Mouse (Mus musculus): ENCODE measurements around the gene Zbtb46. TPM values are rescaled to one million over a fixed set of nuclear protein-coding genes. Genes with fewer than 3 reads are reported as not detected.

Zbtb46 gene
- polyA plus RNA-seq, 1 experiment from 2014 or later: 22.2 TPM

DNA sequence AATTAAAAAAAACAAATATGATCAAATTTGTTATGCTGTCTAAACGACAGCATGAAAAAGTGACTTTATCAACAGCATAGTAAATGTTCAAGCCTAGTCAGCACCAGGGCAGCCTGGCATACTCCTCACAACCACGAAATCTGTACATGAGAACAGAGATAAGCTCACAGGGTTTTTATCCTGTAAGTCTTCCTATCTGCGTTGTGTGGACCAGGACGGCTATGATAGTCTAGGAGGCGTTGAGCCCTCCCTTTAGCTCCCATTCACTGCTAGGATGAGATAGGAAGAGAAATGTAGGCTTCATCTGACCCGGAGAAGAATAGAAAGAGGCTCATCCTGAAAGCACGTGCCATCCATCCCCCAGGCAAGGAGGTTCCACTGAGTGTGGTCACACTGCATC lies 39.9 kb downstream of the Zbtb46 start:
- H3K4me1 ChIP-seq (replicated peaks): 0 out of 2 replicates have a peak, but pooled peaks cover 4% of the 10 kb centered on the region
- H3K9me3 ChIP-seq: no peaks in the 10 kb centered on the region
- H3K27ac ChIP-seq: no peak overlapping the region
- 82% methylated on average over 7 of the region's 7 CpGs for WGBS
- H3K36me3 ChIP-seq: peaks cover 31% of the 10 kb centered on the region
- no peak overlapping the region for H3K4me3 ChIP-seq
- DNase-seq (ENCODE audit: low spot score): no peak
- no peaks in the 10 kb centered on the region for H3K27me3 ChIP-seq (ENCODE audit: insufficient read depth, poor library complexity, severe bottlenecking)

DNA sequence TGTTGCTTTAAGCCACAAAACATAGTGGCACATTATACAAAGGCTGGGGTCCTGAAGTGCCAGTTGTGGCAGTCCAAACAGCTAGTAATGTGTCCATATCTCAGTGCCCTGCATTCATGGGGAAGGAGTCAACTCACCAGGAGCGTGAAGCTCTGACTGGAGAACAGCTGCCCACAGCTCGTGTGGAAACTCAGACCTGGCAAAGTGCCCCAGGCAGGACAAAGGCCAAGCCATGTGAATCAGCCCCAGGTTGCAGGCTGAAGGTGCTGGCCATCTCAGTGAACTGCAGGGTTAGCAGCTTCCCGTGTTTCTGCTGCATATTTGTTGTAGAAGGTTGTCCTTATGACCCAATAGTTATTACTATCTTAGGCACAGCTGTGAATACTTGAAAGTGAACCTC lies 43.3 kb downstream of the Zbtb46 start:
- Histone ChIP-seq H3K4me1 (replicated peaks) (peaks cover 9% of the 10 kb centered on the region; the same call in 1 of the 2 replicates), H3K27me3 (ENCODE audit: insufficient read depth, poor library complexity, severe bottlenecking) (no peaks in the 10 kb centered on the region), H3K36me3 (peaks cover 6% of the 10 kb centered on the region), H3K9me3 (no peaks in the 10 kb centered on the region), H3K27ac (no peak overlapping the region), H3K4me3 (no peak overlapping the region)
- WGBS: 72% methylated on average over 3 of the region's 3 CpGs
- DNase-seq (ENCODE audit: low spot score): no peak

DNA sequence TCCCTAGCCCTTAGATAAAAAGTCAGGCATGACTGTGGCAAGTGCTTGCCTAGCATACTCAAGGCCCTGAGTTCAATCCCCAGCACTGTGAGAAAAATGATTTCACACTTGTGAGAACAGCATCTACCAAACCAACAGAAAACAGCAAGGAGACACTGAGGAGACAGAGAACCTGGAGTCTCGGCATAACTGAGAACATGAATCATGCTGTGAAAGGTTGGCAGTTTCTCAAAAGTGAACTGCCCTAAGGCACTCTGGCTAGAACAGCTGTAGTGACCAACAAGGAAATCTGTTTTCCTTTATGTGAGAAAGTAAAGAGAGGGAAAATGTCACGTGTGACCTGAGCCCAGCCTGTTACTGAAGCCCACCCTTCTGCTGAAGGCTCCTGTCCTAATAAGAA lies 46.1 kb downstream of the Zbtb46 start:
- Histone ChIP-seq H3K4me1 (replicated peaks) (peaks cover 4% of the 10 kb centered on the region; the same call in 1 of the 2 replicates), H3K27me3 (ENCODE audit: insufficient read depth, poor library complexity, severe bottlenecking) (no peaks in the 10 kb centered on the region), H3K4me3 (no peak overlapping the region), H3K27ac (no peak overlapping the region), H3K36me3 (peaks cover 6% of the 10 kb centered on the region), H3K9me3 (no peaks in the 10 kb centered on the region)
- DNase-seq (ENCODE audit: low spot score): no peak
- WGBS: 61% methylated on average over 2 of the region's 2 CpGs

DNA sequence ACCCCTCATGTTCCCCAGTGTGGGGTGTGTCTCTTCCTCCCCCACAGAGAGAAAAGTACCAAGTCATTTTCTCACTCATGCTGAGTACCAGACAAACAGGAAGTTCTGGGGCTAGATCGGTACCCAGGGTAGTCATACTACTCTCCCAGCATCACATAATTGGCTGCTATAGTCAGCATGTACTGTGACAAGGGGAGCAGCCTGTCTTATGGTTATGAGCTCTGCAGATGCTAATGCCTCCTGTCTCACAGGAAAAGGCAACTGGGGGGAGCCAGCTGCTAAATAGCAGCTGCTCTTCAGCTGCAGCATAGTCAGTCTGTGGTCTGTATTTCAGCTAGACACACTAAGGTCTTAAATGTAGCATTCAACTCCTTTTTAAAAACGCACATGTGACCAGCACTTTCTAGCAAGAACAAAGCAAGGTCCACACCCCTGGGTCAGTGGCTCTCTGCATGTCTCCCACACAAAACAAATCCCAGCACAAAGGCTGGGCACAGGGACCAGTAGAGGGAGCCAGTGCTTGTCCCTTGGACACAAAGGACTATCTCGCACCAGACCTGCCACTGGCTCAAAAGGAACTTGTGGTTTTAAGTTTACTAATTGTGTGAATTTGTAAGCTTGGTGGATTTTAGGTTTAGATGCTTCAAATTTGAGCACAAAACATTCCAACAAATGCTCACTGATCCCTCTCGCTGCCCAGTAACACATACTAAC lies 48.3 kb downstream of the Zbtb46 start:
- Histone ChIP-seq H3K36me3 (peaks cover 10% of the 10 kb centered on the region), H3K9me3 (no peaks in the 10 kb centered on the region), H3K27me3 (ENCODE audit: insufficient read depth, poor library complexity, severe bottlenecking) (no peaks in the 10 kb centered on the region), H3K4me1 (replicated peaks) (peaks cover 4% of the 10 kb centered on the region; the same call in 1 of the 2 replicates), H3K27ac (peak overlapping the region; percentile 75), H3K4me3 (no peak overlapping the region)
- WGBS: 44% methylated on average over 4 of the region's 4 CpGs
- DNase-seq (ENCODE audit: low spot score): peak; percentile 75

DNA sequence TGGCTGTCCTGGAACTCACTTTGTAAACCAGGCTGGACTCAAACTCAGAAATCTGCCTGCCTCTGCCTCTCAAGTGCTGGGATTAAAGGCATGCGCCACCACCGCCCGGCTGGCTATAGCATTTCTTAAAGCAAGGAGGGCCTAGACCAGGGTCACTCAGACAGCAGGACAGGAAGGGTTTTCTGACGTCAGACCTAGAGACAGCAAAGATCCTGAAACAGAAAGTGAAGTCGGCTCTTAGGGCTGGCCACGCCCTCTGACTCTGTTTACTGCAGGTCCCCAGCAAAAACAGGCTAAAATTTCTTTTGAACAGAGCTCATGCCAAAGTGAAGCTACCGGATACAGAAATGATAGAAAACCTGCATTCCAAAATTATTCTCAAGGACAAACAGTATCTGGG lies 49.6 kb downstream of the Zbtb46 start:
- Histone ChIP-seq H3K27ac (no peak overlapping the region), H3K4me3 (no peak overlapping the region), H3K4me1 (replicated peaks) (peaks cover 4% of the 10 kb centered on the region; the same call in 1 of the 2 replicates), H3K36me3 (peaks cover 20% of the 10 kb centered on the region), H3K9me3 (no peaks in the 10 kb centered on the region), H3K27me3 (ENCODE audit: insufficient read depth, poor library complexity, severe bottlenecking) (no peaks in the 10 kb centered on the region)
- WGBS: 86% methylated on average over 7 of the region's 7 CpGs
- DNase-seq (ENCODE audit: low spot score): no peak

DNA sequence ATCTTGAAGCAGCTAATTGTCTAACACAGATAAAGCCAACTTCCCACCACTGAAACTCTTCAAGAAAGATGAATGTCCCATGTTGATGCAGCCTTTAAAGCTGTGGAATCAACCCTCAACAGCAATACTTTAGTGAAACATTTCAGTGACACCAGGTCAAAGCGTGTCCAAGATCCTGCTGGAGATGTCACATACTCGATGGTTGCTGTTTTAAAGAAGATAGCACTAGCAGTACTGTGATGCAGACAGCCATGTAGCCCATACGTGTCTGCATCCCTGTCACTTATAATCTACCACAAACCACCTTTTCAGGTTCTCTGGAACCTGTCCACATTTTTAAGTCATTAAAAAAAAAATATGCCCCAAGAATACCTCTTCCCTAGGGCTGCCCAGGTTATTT lies 55.5 kb downstream of the Zbtb46 start:
- Histone ChIP-seq H3K9me3 (no peaks in the 10 kb centered on the region), H3K36me3 (peaks cover 20% of the 10 kb centered on the region; the same call in 1 of the 2 replicates), H3K4me3 (no peak overlapping the region), H3K27me3 (ENCODE audit: insufficient read depth, poor library complexity, severe bottlenecking) (no peaks in the 10 kb centered on the region), H3K27ac (no peak overlapping the region), H3K4me1 (replicated peaks) (peaks cover 9% of the 10 kb centered on the region)
- DNase-seq (ENCODE audit: low spot score): no peak
- 91% methylated on average over 3 of the region's 3 CpGs for WGBS

DNA sequence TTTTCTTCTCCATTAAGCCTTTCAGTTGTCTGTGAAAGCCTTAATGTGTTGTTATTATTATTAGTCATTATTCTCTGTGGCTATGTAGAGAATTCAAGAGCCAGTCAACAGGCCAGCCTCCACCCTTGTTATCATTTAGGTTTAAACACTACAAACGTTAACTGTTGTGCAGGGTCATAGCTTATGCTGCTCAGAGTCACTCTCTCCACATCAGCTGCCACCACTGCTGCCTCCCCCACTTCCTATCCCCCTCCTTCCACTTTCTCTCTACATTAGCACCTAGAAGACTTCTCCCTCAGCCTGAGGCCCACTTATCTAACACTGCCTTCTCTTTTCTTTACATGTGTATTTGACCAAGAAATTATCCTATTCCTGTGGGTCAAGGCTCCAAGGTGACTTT lies 57.7 kb downstream of the Zbtb46 start:
- H3K27ac ChIP-seq: no peak overlapping the region
- peaks cover 9% of the 10 kb centered on the region for H3K4me1 ChIP-seq (replicated peaks)
- no peak for DNase-seq (ENCODE audit: low spot score)
- H3K36me3 ChIP-seq: peaks cover 20% of the 10 kb centered on the region; the same call in 1 of the 2 replicates
- H3K9me3 ChIP-seq: no peaks in the 10 kb centered on the region
- 27% methylated on average over 1 of the region's 1 CpGs for WGBS
- H3K4me3 ChIP-seq: no peak overlapping the region
- no peaks in the 10 kb centered on the region for H3K27me3 ChIP-seq (ENCODE audit: insufficient read depth, poor library complexity, severe bottlenecking)

DNA sequence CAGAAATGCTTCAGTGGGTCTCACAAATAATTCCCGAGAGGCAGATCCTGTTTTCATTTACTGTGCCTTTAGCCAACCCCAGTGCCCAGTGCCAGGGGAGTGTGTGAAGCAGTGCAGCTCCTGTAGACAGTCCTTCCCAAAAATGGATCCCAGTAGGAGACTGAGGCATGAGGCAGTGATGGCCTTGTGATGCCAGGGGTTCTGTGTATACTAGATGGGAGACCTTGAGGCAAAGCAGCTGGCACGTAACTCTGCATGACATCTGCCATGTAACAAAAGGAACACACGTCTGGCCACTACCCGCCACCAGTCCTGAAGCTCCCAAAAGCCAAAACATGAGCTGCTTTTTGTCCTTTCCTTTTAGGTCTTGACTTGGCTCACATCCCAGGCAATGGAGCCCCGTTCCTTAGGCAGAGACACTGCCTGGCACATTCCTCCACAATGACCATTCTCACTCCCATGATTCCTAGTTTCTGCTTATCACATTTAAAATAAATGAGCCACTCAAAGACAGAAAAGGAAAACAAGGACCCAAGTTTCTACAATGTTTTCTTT lies 61.9 kb downstream of the Zbtb46 start:
- WGBS: 86% methylated on average over 5 of the region's 5 CpGs

DNA sequence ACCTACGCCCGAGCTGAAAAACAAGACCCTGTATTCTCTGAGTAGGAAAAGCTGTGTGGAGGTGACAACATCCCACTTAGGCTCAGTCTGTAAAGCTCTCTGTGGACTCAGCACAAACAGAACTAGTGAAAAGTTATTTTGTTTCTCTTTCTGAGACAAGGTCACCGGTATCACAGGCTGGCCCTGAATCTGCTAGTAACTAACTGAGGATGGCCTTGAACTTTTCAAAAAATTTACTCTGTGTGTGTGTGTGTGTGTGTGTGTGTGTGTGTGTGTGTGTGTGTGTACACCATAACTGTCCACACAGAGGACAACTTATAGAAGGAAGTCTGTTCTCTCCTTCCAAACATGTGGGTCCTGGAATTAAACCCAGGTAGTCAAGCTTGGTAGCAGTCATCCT lies 65.1 kb downstream of the Zbtb46 start:
- Histone ChIP-seq H3K4me3 (no peak overlapping the region), H3K9me3 (no peaks in the 10 kb centered on the region), H3K27ac (no peak overlapping the region), H3K27me3 (ENCODE audit: insufficient read depth, poor library complexity, severe bottlenecking) (no peaks in the 10 kb centered on the region), H3K36me3 (peaks cover 54% of the 10 kb centered on the region), H3K4me1 (replicated peaks) (0 out of 2 replicates have a peak, but pooled peaks cover 4% of the 10 kb centered on the region)
- no peak for DNase-seq (ENCODE audit: low spot score)
- WGBS: 96% methylated on average over 3 of the region's 3 CpGs

More for the DNA sequence above, 61.9 kb downstream of the Zbtb46 start:
- DNase-seq (ENCODE audit: low spot score): no peak
- H3K27ac ChIP-seq: no peak overlapping the region
- H3K9me3 ChIP-seq: no peaks in the 10 kb centered on the region
- peaks cover 9% of the 10 kb centered on the region for H3K4me1 ChIP-seq (replicated peaks)
- H3K4me3 ChIP-seq: no peak overlapping the region
- H3K27me3 ChIP-seq (ENCODE audit: insufficient read depth, poor library complexity, severe bottlenecking): no peaks in the 10 kb centered on the region
- peaks cover 25% of the 10 kb centered on the region for H3K36me3 ChIP-seq

DNA sequence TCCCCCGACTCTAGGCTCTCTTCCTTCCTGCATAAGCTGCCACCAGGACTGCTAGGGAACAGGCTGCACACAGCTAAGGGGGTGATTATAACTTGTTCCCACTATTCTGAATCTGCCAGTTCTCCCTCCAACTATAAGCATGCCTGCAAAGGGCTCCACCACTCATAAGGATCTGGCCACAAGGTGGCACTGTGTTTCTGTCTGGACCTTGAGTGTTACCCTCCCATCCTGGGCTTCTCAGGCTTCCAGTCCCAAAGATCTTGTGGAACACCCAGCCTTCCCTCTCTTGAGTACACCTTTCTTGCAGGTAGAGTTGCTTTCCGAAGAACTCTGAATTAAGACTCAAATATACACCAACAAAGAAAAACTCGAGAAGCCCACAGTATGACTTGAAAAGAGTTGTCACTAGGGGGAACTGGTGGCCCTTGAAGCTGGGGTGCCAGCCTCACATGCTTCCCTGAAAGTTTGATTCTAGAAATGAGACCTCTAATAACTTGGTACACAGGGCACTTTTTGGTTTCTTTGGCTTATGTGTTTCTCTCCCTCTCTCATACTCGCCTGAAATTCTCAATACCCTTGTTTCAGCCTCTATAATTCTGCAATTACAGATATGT lies 66.5 kb downstream of the Zbtb46 start:
- DNase-seq (ENCODE audit: low spot score): peak; percentile 79
- Histone ChIP-seq H3K4me1 (replicated peaks) (0 out of 2 replicates have a peak, but pooled peaks cover 4% of the 10 kb centered on the region), H3K27ac (no peak overlapping the region), H3K36me3 (peaks cover 54% of the 10 kb centered on the region), H3K4me3 (no peak overlapping the region), H3K9me3 (no peaks in the 10 kb centered on the region), H3K27me3 (ENCODE audit: insufficient read depth, poor library complexity, severe bottlenecking) (no peaks in the 10 kb centered on the region)
- WGBS: 40% methylated on average over 4 of the region's 4 CpGs

DNA sequence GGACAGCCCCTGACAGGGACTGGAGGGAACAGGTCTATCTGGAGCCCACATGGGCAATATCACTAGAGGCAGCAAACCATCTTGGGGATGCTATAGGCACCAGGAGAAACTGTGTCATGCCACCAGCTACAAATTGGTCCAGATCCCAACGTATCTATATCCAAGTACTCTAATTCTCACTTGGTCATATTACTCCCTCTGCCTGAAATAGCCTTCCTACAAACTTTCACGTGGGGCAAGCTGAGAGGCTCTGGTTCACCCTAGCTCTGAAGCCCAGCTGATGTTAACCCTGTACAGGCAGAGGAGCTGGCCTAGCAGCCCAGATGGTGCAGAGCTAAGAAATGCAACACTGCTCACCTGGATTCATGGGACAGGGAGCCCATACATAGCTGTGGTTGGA lies 67.7 kb downstream of the Zbtb46 start:
- Histone ChIP-seq H3K27me3 (ENCODE audit: insufficient read depth, poor library complexity, severe bottlenecking) (no peaks in the 10 kb centered on the region), H3K4me3 (no peak overlapping the region), H3K4me1 (replicated peaks) (0 out of 2 replicates have a peak, but pooled peaks cover 4% of the 10 kb centered on the region), H3K27ac (no peak overlapping the region), H3K36me3 (peaks cover 66% of the 10 kb centered on the region), H3K9me3 (no peaks in the 10 kb centered on the region)
- WGBS: 78% methylated on average over 2 of the region's 2 CpGs
- no peak for DNase-seq (ENCODE audit: low spot score)

DNA sequence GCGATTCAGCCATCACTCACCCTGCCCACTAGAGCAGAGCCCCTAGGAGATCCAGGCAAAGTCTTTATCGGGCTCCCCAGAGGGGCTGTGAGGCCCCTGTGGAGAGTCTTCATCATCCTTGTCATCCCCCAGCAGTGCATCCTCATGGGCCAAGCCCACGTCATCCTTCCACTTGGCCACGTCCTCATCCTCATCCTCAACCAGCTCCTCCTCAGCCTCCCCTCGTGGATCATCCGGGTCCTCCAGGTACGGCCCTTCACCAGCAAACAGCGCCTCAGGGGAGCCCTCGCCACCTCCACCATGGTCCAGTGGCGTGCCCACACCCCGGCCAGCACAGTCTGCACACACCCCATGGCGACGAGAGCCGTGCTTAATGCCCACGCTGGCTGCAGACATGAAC lies 68.2 kb downstream of the Zbtb46 start:
- no peak overlapping the region for H3K4me3 ChIP-seq
- 89% methylated on average over 15 of the region's 15 CpGs for WGBS
- H3K4me1 ChIP-seq (replicated peaks): 0 out of 2 replicates have a peak, but pooled peaks cover 4% of the 10 kb centered on the region
- H3K36me3 ChIP-seq: peaks cover 71% of the 10 kb centered on the region
- DNase-seq (ENCODE audit: low spot score): no peak
- H3K9me3 ChIP-seq: no peaks in the 10 kb centered on the region
- no peak overlapping the region for H3K27ac ChIP-seq
- no peaks in the 10 kb centered on the region for H3K27me3 ChIP-seq (ENCODE audit: insufficient read depth, poor library complexity, severe bottlenecking)

All from hindbrain, embryonic 10.5 days (tissue).